Mouse (Mus musculus): ENCODE measurements around the gene Nrf1. TPM values are rescaled to one million over a fixed set of nuclear protein-coding genes. Genes with fewer than 3 reads are reported as not detected.

The Nrf1 gene
- polyA plus RNA-seq, 1 experiment, result 21.8 TPM

DNA sequence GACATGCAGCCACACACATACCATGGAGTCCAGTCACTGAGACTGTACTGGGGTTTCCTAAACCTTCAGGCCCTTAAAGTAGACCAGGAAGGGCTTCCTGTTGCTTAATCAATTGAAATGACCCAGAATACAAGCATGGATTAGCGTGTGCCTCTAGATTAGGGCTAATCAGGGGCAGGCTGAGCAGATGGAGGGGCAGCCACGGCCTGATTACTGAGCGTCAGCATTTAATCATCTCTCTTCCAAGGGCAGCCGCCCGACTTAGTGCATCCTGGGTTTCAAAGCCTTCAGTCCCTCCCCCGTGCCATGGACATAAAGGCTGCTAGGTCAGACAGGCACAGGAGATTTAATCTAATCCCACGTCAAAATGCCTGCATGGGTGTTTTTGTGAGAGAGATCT lies 99.3 kb downstream of the Nrf1 start:
- DNase-seq (ENCODE audit: low spot score), result no peak

DNA sequence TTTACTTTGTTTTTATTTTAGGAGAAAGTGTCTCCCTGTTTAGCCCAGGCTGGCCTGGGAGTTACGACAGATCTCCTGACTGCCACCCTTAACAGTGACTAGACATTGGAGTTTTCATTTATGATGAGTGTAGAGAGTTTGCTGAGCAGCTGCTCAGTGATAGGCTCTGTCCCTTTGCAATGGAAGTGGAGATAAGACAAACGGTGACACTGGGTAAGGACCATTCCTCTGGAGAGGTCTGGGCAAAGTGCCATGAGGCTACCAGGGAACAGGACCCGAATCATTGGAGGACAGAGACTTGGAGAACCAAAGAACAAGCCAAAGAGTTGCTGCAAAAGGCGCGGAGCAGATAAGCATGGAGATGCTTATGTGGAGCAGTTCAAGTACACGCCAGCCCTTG lies 100.0 kb downstream of the Nrf1 start:
- no peak for DNase-seq (ENCODE audit: low spot score)

DNA sequence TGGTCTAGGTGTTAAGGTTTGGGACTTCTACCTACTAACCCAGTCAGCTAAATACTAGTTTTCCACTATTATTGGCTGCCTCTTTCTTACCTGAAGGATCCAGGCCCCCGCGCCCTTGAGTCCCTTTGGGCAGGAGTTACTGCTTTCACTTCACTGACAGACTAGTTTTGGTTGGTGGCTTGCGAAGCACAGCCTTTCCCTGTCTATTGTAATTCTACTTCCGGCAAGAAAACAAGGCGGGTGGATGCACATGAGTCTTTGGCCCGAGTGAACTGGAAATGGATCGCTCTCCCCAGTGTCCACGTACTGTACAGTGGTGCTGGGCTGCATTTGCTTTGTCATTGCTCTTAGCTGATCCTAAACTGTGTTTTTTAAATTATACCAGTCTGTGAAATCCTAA lies 102.7 kb downstream of the Nrf1 start:
- DNase-seq (ENCODE audit: low spot score), result no peak

DNA sequence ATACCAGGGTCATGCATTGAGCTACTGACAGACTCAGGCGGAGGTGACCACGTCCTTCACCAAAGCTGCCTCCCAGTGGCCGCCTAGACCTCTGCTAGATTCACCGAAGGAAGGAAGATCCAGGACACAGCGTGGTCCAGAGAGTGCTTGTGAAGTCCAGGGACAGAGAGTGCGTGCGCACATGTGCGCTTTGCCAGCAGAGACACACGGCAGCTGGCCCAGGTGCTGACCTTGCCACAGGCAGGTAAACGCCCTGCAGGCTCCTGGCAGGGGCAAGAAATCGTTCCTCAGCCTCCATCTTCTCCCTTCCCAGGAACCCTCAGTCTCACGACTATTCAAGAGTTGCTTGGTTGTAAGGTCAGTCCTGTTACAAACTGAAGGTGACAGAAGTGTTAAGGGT lies 104.4 kb downstream of the Nrf1 start:
- DNase-seq (ENCODE audit: low spot score), result no peak

DNA sequence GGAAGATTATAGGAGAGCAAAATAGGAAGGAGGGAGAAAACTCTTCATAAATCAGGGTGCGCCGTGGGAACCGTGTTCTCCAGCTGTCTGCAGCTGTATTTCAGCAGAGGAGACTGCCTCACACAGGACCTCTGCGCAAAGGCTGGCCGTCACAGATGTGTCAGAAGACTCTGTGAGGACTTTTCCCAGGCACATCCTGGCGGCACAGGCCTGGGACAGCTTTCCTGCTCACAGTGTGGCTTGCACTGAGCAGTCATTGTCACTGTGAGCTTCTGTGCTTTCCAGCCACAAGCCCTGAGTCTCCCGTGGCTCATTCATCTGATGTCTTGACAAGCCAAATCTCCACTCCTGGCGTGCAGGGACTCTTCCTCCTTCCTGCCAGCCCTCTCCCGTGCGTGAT lies 104.9 kb downstream of the Nrf1 start:
- DNase-seq (ENCODE audit: low spot score), result no peak

DNA sequence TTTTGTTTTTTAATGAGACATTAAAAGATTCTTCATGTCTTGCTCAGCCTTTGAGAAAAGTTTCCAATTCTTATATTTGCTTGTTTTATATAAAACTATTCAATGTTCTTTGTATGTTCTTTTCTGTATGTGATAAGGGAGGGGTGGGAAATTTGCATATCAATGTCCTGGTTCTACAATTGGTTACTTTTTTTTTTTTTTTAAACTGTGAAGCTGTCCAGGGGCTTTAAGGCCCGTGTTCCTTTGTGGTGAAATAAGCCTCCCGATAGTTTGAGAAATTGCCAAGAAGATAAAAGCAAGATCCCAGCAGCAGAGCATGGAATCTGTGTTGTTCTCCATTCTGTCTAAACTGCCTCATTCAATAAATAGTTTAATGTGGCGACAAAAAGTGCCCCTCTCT lies 105.3 kb downstream of the Nrf1 start:
- DNase-seq (ENCODE audit: low spot score), result no peak

DNA sequence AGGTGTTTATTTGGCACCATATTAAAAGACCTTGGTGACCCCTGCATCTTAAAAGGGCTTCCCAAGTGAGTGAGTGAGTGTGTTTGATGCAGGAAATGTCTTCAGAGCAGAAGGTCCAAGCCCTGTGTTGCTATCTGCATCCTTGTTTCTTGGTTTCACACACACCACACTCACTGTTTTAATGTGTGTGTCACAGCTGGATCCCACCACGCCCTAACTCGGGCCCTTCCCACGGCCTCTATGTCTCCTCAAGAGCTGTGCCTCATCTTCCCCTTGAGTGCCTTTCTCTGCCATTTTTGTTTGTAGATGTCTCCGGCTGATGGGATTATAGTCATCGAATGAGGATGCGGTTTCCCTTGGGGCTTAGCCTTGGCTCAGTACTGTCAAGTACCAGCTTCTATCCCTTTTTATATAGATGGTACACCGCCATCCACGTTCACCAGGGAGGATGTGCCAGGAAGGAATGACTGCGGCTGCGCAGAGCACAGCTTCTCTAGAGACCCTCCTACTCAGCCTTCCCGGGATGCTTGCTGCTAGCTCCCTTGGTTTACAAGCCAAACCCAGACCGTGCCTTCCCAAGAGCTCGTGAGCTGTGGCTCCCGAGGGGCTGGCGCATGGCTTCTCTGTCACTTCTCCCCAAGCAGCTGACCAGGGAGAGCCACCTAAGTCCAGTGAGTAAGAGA lies 106.1 kb downstream of the Nrf1 start:
- no peak for DNase-seq (ENCODE audit: low spot score)

DNA sequence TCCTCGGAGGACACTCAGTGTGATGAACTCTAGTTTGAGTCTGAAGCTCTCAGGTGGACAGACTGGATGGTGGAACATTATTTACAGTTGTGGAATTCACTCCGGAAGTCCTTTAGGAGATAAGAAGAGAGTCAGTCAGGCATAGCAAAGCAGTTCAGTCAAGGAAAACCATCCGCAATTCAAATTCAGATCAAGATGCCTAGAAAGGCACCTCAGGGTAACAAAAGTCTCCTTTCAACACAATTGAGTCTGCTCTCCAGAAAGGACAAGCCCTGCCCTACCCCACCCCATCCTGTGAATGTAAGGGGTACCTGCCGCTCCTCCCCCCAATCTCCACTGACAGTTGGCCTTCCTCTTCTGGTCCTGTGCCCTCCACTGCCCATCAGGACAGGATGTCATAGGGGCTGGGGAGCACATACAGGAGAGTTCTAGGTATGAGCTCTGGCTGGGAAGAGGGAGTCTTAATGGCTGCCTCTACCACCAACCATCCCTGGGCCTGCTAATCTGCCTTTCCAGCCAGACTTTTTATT lies 111.8 kb downstream of the Nrf1 start:
- DNase-seq (ENCODE audit: low spot score), result no peak

DNA sequence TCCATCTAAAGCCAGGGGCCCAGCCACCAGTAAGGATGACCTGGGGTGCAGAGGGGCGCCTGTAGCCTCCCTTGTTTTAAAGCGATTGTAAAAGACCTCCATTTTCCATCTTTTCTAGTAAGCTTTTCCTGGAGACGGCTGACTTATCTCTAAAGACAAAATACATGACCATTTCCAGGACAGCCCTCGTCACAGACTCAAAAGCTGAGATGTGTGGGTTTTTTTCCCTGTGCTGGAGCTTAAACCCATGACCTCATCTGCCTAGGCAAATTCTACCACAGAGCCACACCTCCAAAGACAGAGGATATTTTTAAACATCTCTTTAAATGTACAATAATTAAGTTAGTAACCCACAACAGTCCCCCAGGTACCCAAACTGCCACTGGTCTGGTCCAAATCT lies 112.6 kb downstream of the Nrf1 start:
- DNase-seq (ENCODE audit: low spot score), result no peak

DNA sequence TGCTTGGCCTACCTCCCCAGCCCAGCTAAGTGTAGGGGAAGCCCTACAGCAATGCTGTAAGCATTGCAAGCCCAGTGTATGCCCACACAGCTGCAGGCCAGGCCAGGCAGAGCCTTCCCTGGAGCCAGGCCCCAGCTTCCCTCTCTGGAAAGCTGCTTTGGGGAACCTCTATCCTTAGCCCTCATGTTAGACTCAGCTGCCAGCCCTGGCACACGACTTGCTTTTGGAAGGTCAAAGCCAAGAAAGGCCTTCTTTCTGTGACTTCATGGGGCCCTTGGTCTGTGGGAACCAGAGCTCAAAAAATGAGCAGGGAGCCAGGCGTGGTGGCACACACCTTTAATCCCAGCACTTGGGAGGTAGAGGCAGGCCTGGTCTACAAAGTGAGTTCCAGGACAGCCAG lies 113.8 kb downstream of the Nrf1 start:
- no peak for DNase-seq (ENCODE audit: low spot score)

DNA sequence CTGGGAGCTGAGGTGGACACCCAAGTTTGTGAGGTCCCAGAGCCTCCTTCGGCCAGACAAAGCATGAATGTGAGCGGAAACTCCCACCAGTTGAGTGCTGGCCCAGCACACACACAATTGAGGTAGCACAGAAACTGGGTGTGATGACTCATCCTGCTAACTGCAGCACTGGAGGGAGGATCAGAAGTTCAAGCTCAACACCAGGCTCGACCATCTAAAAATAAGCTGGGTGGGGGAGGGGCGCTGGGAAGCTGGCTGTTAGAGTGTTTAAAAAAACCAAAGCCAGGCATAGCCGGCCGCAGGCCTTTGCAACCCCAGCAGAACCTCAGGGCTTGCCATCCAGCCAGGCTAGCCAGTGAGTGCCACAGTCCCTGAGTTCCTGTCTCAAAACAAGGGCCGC lies 114.3 kb downstream of the Nrf1 start:
- no peak for DNase-seq (ENCODE audit: low spot score)

DNA sequence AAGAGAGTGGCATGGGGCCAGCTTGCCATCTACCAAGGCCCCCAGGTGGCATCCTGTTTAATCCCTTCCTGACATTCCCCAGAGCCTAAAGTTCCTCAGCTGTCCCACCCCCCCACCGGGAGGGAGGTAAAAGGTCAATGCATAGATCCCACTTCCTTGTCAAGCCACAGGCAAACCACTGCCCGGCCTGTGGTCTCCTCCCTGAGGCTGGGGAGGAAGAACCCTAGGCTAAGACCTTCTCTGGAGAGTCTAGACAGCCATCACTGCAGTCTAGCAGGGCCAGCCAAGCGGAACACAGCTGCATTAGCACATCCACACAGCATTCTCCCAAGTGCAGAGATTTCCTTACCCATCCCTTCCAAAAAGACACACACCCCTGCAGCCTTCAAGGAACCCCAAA lies 118.6 kb downstream of the Nrf1 start:
- no peak for DNase-seq (ENCODE audit: low spot score)

DNA sequence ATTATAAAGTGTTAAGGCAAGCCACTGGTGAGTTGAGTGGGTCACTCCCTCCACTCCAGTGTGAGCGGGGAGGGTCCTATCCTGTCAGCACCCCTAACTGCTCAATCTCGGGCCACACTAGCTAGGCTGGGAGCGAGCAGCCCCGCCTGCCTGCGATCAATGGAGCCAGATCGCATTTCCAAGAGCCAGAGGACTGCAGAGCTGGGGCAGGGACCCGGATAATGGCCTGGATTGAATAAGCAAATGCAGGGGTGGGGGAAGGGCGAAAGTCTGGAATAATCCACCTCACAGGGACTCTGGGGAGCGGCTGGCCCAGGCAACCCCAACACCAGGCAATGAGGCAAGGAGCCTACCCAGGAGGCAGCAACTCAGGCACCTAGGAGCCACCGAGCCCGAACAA lies 119.4 kb downstream of the Nrf1 start:
- DNase-seq (ENCODE audit: low spot score), result no peak

DNA sequence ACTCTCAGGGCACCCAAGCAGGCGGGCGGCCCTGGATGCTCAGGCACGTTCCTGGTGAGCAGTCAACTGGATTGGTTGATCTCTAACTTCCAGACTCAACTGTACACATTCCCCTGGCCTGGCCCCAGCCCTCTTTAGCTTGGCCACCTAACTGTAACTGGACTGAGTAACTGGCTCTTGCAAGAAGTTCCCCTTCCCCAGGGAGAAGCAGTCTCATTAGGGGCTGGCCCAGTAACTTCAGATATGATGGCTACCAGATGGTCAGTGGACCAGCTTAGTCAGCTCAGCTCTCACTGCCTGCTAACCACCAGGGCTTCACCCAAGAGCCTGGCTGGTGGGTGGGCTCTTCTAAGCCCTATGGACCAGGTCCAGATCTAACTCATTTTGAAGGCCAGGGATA lies 120.5 kb downstream of the Nrf1 start:
- DNase-seq (ENCODE audit: low spot score), result no peak

DNA sequence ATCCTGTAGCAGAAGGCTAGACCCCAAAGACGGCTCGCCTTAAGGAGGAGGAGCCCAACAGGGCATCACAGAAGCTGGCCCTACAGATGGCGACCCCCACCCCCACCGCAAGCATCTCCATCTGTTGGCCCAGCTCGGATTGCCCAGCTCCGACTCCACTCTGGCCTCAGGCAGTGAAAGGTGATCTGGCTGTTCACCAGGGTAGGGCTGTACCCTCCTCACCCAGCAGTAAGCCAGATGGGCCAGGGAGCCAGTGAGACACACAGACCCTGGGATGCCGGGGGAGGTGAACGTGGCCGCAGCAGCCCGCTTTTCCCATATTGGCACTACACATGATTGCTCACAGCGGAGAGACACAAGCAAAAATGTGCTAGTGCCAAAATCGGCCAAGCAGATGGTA lies 121.4 kb downstream of the Nrf1 start:
- DNase-seq (ENCODE audit: low spot score), result no peak

DNA sequence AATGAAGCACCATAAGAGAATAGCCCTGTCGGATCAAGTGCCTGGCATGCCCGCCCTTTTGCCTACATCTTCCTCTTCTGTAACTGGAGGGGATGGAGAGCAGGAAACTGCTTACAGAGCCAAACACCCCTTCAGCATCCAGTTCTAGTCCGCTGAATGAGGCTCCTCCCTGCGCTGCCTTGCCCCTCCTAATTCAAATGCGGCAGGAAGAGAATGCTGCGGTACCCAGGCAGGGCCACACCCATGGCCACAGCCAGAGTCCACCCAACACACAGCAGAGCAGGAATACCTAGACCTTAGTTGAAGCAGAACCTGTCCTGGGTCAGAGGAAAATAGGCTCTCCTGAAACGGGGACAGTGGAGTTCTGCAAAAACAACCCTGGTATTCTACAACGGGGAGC lies 123.4 kb downstream of the Nrf1 start:
- no peak for DNase-seq (ENCODE audit: low spot score)

DNA sequence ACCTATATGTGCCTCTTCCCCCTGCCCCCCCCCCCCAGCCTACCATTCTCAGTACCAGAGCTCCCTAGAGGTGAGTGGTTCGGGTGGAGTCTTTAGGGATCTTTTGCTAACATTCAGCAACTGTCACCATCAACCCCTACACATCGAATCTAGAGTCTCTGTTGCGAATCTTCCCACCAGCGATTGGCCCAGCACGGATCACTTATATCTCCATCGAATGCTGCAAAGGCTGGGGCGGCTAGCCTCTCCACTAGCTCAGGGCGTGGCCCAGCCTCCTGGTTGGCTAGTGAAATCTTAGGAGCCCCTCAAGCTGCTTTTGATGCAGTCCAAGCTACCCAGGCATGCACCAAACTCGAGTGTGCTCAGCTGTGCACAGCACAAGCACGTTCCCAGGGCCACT lies 124.2 kb downstream of the Nrf1 start:
- no peak for DNase-seq (ENCODE audit: low spot score)

DNA sequence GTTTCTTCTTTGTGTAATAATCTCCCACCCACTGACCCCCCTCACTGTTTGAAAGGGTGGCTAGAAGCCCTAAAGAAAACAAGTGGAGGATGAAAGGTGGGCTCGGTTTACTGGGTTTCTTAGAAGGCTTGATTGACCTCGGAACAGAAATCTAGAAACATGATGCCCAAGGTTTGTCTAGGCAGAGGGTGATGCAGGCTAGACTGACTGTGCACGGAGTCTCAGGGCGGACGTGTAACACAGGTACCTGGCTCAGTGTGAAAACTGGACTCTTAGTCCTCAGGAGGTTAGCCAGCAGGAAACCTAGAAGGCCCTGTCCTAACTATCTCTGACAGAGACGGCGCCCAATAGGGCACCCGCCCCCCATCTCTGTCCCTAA lies 124.6 kb downstream of the Nrf1 start:
- no peak for DNase-seq (ENCODE audit: low spot score)

DNA sequence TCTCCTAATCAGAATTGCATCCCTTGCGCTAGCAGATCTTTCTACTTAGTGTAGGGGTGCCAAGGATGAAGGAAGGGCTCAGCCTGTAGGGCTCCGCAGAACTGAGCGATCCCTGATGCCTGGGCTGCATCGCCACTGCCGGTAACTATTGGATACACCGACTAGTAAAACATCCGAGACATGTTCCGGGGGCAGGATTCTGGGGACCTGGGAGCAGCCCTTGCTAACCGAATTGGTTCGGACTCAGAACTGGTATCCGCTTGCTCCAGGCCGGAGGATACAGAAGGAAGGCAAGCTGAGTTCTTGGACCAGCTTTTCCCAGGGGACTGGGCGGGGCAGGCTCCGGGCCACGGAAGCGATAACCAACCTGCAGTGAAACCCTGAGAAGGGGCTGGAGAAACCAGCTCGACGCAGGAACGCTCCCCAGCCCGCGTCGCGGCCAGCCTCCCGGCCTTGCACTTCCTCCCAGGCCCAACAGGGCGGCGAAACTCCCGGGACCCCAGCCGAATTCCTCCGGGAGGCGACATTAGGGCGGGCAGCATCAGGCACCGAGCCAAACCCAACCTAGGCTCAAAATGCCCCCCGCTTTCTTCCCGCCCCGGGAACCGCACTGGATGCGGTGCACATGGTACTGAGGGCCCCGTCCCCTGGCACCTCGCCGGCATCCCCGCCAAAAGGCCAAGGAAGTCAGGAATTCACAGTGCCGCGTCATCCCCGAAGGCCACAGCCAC lies 125.2 kb downstream of the Nrf1 start:
- DNase-seq (ENCODE audit: low spot score), result peak; percentile 46

DNA sequence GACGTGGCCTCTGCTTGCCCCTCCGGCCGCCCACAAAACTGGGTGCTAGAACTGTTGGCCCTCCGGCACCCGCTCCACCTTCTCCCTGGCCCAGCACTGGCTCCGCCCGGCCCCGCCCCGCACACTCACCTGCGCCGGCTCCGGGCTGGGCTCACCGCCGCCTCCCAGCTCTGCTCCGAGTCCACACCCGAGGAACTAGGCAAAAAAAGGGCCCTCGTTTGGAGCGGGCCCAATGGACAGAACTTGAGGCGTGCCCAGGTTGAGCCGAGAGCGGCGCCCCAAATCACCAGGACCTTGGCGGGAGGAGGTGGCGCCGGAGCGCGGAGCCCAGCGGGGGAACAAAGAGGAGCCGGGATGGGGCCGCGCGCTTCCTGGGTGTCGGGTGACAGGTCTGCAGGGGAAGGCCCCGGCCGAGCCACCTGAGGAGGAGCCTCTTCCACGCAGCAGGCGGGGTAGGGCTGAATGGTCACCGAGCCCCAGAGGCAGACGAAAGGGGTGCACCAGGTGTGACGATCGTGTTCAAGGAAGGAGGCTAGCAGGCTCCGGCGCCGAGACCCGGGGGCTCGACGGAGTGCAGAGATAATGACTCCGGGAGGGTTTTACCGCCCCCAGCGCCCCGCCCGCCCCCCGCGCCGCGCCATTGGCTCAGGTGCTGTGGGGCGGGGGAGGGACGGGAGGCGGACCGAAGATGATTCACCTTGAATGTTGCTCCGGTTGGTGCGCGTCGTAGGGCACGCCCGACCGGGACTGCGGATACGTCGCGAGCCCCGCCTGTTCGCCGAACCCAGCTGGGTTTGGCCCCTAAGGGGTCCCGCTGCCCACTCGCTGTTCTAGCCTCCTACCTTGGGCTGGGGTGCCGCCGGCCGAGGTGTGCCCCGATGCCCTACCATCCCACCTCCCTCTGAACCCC lies 126.0 kb downstream of the Nrf1 start:
- peak; percentile 72 for DNase-seq (ENCODE audit: low spot score)

DNA sequence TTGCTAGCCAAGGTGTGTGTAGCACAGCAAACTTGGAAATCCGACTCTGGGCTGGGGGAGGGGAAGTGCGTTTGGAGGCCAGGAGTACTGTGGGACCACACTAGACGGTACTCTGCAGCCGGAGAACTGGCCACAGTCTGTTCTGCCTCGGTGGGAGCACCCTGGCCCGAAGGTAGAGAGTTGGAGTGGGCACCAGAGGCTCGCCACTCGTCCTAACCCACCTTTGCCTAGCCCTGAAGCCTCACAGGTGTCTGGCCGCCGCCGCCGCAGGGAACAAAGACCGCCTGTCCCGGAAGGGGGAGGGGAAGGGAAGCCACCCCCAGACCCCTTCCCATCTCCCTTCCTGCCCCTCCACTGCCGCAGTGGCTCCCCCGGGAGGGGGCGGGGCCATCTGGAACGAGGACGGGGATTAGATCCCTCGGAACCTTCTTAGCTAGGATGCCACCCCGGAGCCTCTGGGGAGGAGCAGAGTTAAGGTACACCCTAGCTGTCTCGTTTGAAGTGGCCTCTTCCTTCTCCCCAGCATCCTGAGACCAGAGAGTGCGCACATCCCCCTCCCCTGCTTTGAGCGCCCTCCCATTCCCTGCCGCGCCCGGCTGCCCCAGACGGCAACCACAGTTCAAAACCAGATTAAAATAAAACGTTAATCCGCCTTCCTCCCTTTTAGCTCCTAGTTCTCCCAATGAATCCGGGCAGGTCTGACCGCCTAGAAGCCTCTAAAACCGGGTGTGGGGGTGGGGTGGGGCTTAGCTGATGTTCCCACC lies 126.9 kb downstream of the Nrf1 start:
- DNase-seq (ENCODE audit: low spot score), result peak; percentile 45
